Mouse (Mus musculus) urinary bladder, postnatal 10 days (tissue): ENCODE measurements at regions not wholly inside any gene's neighbourhood (a gene's known extent, or its start where the extent isn't known, plus 50 kb on each side); places are given as distances from the start of the nearest gene placed in this dataset.

ENCODE experiments used
- DNase-seq: peaks from one replicate; pipeline ENCODE4 v3.0.0; 2022; ENCODE audit warnings: low spot score

GRCm38 (mm10) chr11:112839721-112840494 is 57.9 kb downstream of the Sox9 start:
- no peak for DNase-seq

- no peak for DNase-seq
Measured at GRCm38 (mm10) chr11:112840495-112840828, 58.4 kb downstream of the Sox9 start.

DNA sequence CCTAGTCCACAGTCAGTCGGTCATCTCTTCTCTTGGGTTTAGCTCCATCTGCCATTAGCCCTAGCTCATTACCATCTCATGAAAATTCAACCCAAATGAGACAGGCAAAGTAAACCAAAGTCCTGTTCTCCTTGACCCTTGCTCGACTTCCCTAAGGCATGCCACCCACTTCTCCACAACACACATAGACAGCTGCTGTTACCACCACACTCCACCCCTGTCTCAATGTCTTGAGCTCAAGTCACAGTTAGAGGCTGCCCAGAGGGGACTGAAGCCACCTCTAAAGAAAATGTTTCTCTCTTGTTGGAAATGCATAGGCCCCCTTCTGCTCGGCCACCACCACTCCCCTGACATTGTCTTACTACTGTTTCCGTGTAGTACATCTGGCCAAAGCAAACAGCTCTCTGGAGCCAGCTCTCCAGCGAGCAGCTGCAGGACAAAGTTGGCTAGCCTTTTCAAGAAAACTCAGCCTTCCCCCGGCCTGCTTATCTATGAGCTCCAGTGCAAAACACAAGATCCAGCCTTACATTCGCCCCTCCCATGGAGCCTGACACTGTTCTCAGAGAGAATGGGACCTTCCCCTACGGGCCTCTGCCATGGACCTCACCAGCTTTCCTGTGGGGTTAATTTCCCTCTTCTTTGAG is 62.4 kb downstream of the Sox9 start:
- no peak for DNase-seq

- no peak for DNase-seq
Measured at GRCm38 (mm10) chr11:112847146-112847545, 65.1 kb downstream of the Sox9 start.

DNA sequence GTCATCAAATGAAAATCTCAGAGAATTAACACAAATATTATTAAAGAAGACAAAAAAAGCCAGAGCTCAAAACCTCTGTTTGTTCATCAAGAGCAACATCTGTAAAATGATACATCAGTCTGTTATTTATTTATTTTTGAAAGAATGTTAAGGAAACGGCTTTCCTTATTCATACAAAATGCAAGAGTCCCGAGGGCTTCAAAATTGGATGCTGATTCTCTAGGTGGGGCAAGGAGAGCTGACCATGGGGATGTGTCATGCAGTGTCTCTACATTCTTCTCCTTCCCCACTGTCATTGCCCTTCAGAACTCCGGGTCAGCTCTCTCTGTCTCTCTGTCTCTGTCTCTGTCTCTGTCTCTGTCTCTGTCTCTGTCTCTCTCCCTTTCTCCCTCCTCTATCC is 65.8 kb downstream of the Sox9 start:
- DNase-seq, result no peak

DNA sequence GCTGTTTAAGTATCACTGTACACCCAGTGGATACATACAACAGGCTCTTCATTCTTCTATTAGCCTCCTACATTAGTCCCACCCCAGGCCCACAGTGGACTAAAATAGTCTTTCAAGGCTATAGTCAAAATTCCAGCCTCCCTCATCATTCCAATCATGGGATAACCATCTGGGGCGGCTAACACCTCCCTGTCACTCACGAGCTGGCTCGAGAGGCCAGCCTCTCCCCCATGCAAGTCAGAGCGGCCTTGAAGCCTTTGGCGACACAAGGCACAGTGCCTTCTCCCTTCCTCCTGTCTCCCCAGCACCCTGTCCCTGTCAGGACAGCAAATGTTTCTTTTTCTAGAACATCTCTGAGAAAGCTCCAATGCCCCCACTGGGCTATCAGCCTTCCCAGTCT is 68.0 kb downstream of the Sox9 start:
- DNase-seq, result no peak

DNA sequence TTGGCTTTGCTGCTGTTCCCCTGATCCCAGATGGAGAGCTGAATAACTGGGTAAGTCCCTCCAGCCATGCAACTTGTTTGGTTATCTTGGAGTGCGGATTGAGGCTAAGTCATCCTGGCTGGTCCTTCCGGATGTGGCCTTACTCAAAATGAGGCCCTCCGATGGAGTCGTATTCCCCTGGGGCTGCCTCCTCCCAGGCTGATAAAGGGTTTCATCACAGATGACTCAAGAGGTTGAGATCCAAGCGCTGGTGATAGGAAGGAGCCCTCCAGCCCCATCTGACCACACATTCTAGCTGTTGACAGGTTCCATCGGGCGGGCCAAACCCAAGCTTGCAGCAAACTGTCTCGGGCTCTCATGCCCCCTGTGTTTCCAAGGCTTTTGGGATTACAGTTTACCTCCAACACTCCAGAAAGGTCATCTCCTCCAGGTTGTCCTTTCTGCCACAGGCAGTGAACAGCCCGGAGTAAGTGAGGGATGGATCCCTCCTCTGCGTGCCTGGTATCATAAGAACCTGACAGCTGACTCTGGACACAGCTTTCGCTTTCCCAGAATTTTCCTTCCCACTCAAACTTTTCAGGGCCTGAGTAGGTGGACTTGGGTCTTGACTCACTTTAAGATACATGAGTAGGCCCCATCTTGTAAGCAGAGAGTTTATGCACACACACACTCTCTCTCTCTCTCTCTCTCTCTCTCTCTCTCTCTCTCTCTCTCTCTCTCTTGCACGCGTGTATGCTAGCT is 68.7 kb downstream of the Sox9 start:
- DNase-seq, result no peak

GRCm38 (mm10) chr11:112851321-112851720 is 69.3 kb downstream of the Sox9 start:
- no peak for DNase-seq

DNA sequence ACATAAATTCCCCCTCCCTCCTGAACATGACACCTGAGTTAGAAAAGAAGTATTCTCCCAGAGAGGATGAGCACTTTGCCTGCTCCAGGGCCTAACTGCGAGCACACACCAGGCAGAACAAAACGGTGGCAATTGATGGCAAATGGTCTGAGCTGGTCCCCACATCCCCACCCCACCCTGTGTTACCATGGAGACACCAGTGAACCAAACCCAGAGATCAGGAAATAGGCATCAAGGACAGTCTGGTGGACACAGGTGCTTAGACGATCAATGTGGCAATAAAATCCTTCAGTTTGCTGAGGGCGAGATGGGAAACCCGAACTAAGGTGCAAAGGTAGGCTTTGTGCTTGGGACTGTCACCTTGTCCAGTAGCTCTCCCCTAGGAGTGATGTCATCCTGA is 74.0 kb downstream of the Sox9 start:
- no peak for DNase-seq

GRCm38 (mm10) chr11:112859309-112859708 is 77.3 kb downstream of the Sox9 start:
- no peak for DNase-seq

- DNase-seq, result no peak
Measured at GRCm38 (mm10) chr11:112860797-112861196, 78.8 kb downstream of the Sox9 start.

DNA sequence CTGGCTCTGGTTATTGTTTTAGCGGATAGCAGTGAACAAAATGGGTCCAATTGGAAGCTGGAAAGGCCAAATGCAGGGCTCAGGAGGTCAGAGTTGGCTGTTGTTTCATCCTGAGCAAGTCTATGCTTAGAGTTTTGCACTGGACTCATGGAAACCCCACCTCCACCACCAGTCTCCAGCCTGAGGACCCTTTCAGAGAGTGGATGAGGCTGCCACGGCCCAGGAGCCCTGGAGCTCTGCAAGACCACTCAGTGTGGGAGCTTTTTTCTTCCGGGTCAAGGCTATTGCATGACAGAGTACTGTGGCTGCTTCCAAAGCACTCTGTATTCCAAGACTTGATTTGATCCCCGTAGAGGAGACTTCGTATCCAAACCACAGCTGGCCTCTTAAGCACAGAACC is 79.2 kb downstream of the Sox9 start:
- no peak for DNase-seq

GRCm38 (mm10) chr11:112865836-112866235 is 83.8 kb downstream of the Sox9 start:
- no peak for DNase-seq

- no peak for DNase-seq
Measured at GRCm38 (mm10) chr11:112869571-112869970, 87.5 kb downstream of the Sox9 start.

GRCm38 (mm10) chr11:112870201-112871035 is 88.4 kb downstream of the Sox9 start:
- DNase-seq, result no peak

- no peak for DNase-seq
Measured at GRCm38 (mm10) chr11:112872677-112873367, 90.8 kb downstream of the Sox9 start.

DNA sequence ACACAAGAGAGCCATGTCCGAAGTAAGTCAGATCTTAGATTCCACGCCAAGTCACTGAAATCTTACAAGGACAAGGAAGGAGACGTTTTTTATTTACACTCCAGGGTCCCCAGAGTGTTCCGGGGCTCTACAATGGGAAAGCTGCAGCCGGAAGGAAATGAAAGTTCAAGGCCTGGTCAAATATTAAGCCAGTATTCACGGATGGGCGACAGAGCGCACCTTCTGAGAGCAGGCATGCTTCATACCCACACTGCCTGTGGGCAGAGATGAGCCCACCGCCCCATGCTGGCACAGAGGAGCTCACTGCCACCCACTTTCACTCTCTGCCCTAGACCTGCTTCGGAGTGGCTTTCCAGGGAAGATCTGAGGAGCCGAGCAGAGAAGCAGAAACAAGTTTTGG is 92.2 kb downstream of the Sox9 start:
- no peak for DNase-seq

DNA sequence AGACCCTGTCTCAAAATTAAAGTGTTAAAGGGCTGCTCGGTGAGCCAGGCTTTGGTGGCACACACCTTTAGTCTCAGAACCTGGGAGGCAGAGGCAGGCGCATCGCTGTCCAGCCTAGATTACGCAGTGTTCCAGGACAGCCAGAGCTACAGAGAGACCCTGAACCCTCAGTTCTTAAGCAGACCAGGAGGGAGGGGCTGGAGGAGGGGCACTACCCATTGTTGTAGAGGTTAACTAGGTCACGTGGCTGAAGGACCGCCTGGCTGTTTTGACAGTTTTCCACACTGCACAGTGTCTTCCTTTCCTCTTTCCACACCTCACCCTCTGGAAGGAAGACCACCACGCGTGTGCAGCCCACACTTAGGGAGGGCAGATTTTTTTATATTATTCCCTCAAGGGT is 94.2 kb downstream of the Sox9 start:
- DNase-seq, result no peak

DNA sequence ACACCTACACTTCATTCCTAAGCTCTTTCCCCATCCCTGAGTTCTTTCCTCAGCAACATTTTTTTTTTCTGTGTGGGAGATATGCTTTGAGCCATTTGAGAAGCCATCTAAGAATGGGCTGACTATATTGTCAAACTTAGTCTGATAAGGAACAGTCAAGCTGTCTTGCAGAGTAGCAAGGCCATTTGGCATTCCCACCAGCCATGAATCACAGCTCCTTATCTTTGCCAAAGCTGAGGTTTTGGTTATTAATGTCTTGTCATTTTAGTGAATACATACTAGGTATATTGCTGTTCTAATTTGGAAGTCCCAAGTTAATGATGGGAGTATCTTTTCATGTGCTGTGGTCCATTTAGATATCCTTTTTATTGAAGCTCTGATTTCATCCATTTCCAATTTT is 96.4 kb downstream of the Sox9 start:
- no peak for DNase-seq

GRCm38 (mm10) chr11:112880736-112881135 is 98.7 kb downstream of the Sox9 start:
- DNase-seq, result no peak

GRCm38 (mm10) chr11:112885336-112885940 is 103.4 kb downstream of the Sox9 start:
- no peak for DNase-seq
